Mouse (Mus musculus) frontal cortex, adult 2 months (tissue): Measurements from ENCODE around the gene Plpp4. TPM values are rescaled to one million over a fixed set of nuclear protein-coding genes. Genes with fewer than 3 reads are reported as not detected.

Experiments used
- DNase-seq, 2 experiments: peaks; one replicate each; pipeline ENCODE4 v3.0.0; 2022; ENCODE audit warnings: low spot score in 1 of 2; ENCODE audit errors: extremely low spot score in 1 of 2
- polyA plus RNA-seq: library from polyadenylated mRNA; depleted of rRNA; stranded (reverse); fragments of >200 nt; gene quantifications from 2 replicates; pipeline ENCODE4 v1.2.3, GENCODE M21; 2012

Gene Plpp4
- polyA plus RNA-seq, 1 experiment, result 13.3 TPM

DNA sequence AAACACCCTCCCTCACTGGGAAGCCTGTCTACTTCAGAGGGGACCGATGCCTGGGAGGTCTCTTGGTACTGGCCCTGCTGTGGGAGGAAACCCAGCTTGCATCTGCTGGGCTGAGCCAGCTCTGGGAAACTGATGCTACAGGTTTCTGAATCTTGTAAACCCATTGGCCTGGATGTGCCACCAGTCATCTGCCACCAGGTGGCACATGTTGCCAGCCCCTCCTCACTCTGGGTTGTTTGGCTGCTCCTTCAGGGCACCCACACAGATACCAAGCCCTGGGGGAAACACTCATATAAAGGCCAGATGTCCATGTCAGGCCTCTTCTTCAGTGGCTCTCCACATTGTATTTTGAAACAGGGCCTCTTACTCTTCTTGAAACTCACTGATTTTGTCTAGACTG is 36.4 kb downstream of the Plpp4 start:
- peak in 1 of 2 experiments; percentile 9 for DNase-seq

DNA sequence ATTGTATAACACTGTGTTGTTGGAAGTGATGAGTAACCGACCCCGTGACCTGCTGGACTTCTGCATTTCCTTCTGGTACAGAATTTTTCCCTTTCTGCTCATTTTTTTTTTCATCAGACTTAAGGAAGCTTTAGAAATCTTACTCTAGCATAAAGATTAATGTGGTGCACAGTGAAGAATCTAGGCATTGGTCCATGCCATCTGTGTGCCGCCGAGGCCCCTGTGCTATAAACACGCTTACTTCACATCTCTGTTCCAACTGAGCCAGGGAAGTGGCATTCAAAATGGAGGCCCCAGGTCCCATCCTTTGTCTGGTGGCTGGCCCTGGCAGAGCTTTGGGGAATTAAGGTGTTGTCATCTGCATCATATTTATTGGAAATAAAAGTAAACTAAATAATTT is 44.8 kb downstream of the Plpp4 start:
- peak in 1 of 2 experiments; percentile 7 for DNase-seq

DNA sequence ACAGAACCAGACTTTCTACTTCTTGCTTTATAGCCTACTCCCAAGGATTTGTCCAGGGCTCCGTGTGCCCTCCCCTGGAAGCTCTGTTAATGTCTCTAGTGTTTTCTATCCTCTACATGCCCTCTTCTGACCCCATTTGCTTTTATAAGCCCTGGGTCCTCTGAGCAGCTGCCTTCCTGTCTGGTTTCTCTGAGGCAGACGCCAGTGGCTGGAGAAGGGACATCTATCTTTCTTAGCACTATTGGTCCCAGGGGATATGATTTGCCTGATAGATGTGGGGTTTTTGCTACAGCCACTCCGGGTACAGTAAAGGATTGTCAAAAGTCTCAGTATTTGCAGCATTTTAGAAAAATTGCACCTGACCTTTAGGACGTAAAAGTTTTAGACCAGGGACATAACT is 46.5 kb downstream of the Plpp4 start:
- no peak for DNase-seq

DNA sequence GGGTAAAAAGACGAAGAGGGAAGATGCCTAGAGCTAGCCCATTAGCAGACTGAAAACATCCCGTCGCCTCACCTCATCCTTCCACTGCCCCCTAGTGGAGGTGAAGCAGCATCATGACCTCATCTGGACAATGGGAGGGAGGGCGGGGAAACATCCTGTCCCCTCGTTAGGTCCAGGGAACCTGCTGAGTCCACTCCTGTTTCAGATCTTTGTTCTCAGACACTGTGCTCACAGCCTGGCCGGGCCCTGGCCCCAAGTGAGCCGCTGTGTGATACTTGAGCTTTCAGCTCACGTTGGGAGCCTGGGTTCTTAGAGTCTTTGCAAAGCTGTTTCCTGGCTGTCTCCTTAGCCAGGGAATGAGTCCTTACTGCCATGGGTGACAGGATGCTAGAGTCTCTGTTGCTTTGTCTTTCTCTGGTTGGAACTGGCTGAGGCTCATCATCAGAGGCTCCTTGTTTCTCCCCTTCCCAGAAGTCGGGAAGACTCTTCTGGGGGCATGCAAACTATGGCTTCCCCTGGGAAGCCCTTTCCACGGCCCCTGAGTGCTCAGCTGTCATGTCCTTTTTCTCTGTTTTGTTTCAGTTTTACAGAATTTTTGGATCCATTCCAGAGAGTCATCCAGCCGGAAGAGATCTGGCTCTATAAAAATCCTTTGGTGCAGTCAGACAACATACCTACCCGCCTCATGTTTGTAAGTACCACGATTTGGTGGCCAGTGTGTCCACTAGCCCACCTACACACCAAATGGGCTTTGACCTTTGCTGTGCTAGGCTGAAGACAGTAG is 50.4 kb downstream of the Plpp4 start:
- DNase-seq, result peak in 1 of 2 experiments; percentile 17

DNA sequence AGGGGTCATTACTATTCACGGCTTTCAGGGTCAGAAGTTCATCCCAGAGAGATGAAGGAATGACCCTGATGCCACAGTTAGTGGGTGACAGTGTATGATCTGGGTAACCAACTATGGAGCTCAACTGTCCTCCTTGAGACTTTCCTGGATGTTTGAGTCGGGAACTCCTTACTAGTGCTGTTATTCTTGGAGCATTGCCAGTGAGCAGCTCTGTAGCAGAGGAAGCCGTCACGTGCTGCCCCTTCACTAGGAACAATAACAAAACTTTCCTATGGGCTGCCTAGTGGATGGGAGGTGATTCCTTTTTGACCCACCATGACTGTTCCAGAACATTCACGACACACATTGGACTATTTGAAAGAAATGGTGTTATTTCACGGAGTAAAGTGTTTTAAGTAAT is 51.8 kb downstream of the Plpp4 start:
- DNase-seq, result no peak

DNA sequence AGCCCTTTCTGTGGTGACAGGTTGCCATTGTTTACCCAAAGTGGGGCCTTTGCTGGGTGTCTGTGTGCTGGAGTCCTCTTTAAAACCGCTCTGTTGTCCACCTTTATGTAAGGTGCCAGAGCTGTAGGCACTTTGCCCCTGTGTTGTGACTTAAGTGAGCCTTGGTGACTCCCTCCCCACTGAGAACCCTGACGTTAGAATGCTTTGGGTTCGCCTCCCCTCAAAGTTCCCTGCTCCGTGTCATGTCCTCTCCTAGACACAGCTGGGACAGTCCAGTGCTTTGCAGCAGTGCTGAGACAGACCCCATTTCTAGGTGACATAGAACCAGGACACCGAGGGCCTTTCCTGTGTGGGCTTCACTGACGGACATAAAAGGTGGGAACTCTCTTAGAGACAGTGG is 55.7 kb downstream of the Plpp4 start:
- no peak for DNase-seq

DNA sequence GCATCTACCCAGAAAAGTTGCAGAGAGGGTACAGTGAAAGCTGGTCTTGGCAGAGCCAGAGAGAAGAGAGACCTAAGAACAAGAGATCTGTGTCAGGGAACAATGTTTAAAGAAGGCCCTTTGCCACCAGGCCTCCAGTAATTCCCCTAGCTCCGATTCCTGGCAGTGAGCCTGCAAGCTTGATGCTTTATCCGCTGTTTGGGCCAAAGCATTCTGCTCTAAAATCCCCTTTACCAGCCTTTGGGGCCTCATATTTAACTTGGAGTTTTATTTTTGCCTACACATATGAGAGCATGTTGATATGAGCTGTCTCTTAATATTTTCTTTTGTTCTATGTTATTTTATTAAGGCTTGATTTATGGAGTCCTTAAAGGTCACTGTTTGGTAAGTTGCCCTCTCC is 57.1 kb downstream of the Plpp4 start:
- DNase-seq, result no peak

DNA sequence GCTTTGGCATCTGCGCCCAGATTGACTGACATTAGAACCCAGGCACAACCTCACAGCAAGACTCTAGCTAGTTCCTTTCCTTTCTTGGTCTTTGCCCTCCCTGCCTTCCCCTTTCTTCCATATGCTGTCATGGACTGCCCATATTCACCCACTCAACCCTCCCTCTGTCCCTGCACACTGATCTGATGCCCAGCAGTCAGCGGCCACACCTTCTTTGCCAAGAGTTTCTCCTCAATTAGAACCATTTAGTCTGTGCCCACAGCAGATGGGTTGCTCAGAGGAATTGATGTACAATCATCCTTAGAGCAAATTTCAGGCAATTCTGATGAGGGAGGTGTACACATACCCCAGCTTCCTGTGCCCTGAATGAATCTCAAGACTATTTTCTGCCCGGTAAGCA is 83.3 kb downstream of the Plpp4 start:
- DNase-seq, result no peak

DNA sequence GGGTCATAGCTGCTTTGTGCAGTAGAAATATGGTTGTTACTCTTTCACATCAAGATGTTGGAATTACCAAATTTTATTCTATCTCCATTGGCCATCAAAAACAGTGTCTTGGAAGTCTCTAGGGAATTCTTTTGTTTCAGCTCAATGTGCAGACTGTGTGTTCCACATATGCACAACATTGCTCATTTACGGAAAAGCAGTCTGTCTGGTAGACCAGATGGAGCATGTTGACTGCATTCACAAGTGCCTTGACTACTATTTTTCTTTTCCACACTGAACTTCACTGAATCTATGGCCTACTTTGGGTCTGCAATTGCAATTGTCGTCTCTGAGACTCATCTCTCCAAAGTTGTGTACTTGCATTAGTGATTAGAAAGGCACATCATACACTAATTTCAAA is 98.7 kb downstream of the Plpp4 start:
- peak in 1 of 2 experiments; percentile 5 for DNase-seq

DNA sequence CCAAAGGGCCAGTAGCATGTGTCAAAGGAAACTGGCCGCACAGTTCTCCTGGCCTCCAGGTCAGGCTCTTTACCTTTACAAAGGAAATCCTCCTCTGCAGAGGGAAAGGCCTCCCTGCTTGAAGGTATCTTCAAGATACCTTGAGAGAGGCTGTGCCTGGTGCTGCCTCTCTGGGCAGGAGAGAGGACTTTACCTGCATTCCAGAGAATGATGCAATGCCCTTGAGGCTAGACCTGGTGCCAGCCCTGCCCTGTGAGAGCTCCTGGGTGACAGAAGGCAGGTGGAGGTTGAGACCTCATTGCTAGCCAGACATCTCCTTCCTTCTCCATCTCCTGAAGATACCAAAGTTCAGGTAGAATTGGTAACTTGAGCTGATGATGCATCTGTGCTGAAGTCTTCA is 118.5 kb downstream of the Plpp4 start:
- no peak for DNase-seq

DNA sequence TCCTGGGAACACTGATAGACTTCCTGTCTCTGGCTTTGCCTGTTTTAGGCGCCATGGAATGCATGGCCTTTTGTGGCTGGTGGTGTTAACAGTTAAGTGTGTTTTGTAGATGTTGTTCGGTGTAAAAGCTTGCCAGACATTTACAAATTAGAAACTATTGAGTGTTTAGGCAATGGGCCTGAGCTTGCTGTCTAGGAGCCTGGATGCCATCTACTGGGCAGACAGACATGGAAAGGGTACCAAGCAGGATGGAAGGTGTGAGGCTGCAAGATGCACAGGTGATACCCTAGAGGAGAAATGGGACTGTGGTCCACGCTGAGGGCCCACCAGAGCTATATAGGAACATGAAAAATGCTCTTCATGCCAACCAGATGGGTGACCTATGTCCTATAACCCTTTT is 128.3 kb downstream of the Plpp4 start:
- DNase-seq, result no peak

DNA sequence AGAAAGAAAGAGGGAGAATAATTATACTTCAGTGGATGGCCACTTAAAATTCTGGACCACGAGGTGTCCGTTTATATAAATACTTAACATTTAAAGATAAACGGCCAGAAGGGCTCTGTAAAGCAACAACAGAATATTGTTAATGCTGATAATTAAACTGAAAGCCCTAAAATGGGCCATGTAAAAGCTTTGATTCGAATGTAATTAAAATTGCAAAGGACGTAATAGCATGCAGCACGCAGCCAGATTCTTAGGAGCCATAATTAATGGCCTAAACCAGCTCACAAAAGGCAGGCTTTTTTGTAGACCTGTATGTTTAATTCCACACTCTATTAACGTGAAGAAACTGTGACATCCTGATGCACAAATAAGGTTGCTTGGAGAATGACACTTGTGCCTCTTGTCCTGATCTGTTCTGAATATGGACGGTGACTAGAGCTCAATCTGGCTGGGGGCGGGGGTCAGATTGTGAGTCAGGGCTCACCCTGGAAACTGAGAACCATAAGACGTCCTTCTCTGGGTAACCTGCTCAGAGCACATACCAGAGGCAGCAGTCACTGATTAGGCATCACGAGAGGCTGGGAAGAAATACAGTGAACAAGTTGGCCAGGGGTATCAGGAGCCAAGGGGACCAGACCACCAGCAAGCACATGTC is 136.1 kb downstream of the Plpp4 start:
- no peak for DNase-seq

DNA sequence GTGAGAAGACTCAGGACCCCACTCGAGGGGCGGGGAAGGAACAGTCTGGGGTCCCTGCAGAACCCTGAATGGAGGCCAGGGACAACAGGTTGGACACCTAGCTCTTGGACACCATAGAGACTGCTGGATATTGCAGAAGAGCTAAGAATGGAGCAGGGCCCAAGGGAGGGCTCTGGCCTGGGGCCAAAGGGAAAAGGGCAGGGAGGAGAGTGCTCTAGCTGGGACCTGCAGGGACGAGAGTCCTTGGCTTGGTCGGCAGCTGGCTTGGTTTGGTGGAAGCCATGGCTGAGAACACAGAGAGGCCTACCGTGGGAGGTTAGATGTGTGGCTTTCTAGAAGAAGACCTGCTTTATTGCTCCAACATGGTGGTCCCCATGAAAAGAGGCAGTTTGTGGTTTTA is 139.7 kb downstream of the Plpp4 start:
- DNase-seq, result no peak

DNA sequence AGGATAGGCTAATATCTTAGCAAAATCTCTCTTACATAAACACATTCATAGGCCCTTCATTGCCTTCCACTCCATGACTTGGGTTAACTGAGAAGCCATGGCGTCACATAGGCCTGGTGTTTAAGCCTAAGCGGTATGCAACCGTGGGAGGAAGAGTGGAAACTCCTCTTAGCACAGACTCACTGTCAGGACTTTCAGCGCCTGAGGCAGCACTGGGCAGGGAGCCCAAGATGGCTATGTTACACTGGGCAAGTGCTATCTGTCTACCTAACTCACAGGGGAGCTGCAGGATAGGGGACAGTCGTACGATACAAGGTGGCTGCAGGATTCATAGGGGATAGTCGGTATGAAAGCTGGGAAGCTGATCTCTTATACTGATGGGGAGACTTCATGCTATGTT is 142.2 kb downstream of the Plpp4 start:
- DNase-seq, result peak in 1 of 2 experiments; percentile 30

DNA sequence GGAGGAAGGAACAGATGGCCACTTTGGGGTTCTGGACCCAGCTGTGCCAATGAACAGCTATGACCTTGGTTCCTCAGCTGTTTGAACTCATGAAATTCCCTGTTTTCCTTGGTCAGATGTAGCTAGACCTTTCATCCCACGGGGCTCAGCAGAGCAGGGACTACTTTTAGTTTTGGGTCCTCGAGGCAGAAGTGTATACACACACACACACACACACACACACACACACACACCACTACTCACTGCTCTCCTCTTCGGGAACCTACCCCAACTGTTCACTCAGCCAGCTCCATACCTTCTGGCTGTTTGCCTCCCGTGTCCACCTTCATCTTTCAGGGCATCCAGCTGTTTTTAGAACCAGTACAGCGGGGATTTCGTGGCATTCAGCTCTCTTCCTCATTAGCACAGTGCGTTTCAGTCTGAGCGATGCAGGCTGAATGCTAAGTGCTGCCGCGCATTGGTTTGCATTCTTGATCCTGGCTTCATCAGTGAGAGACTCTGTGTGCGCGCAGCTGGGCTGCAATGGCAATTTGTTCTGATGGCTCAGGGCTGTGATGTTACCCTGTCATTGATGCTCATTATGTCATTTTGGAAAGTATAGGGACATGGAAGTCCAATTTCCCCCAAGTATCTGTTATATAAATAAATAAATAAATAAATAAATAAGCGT is 146.0 kb downstream of the Plpp4 start:
- peak; percentile 20 to 49 for DNase-seq

DNA sequence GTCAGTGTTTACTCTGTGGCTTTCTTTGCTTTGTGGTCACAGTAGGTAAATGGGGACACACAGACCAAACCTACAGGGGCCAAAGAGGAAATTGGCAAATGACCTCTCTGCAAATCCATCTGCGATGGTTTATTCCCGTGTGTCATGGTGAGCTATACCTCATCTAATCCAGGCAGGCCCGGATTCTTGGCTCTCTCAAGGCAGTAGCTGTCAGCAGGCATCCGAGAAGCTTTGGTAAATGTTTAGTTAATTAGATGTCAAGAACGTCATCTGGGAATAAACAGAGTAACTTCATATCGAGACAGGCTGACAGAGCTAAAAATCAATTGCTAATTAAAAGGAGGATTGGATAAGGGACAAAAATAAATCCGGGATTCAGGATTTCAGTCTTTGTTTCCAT is 149.2 kb downstream of the Plpp4 start:
- no peak for DNase-seq

DNA sequence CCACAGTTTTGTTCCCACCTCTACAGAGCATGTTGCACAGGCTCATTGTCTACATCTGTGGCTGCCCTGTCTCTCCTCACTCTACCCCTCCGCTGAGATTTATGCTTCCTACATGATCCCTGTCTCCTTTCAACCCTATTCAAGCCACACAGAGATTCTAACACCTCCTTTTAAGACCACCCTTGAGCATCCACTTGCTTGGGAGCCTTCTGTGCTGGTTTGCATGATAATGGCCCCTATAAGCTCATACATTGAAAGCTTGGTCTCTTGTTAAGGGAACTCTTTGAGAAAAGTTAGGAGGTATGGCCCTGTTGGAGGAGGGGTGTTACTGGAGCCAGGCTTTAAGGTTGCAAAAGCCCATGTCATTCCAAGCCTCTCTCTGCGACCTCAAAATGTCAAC is 155.9 kb downstream of the Plpp4 start:
- no peak for DNase-seq

DNA sequence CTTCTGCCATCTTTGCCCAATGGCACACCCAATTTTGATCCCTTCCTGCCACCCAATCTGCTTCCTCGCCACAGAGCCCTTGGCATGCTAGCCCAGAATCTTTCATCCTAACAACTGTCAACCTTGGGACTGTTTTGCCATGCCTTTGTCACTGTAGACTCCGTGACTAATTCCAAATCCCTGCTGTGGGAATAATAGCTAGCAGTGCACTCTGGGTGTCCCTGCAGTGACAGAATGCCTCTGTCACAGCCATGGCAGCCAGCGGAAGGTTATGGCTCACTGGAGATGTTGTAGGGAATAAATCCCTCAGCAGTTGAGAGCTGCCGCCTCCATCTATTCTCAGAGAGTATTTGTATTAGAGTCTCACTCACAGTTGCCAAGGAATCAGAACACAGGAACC is 158.3 kb downstream of the Plpp4 start:
- no peak for DNase-seq

DNA sequence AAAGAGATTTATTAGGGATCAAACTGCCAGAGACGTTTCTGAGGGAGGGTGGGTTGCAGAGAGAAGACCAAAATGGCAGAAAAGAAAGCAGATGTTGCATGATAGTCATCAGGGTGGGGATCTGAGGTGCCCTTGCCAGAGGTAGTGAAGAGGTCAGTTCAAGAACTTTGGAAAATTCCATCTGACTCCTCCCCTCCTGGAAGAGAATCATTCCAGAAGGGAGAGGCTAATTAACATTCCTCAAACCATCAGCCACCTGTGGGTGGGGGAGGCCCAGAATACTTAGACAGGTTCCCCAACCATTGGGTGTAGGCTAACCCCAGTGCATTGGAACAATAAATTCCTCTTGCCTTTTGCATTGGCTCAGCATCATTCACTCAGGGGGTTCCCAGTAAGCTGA is 164.3 kb downstream of the Plpp4 start:
- no peak for DNase-seq

DNA sequence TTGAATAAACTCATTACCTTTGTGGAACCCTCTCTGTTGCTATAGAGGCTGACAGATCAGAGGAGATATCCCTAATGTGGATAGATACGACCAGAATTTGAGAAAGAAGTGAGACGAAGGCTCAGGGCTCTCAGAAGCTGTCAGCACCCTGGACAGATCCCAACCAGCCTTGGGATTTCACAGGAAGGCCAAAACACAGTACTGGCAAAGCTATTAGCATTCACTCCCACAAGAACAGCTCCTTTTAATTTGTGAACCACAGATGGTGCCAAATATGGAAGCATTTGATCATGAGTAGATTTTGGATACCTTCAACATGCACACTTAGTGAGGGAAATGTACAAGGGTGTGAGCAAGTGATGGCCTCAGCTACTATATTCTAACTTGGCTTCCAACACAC is 168.7 kb downstream of the Plpp4 start:
- no peak for DNase-seq

DNA sequence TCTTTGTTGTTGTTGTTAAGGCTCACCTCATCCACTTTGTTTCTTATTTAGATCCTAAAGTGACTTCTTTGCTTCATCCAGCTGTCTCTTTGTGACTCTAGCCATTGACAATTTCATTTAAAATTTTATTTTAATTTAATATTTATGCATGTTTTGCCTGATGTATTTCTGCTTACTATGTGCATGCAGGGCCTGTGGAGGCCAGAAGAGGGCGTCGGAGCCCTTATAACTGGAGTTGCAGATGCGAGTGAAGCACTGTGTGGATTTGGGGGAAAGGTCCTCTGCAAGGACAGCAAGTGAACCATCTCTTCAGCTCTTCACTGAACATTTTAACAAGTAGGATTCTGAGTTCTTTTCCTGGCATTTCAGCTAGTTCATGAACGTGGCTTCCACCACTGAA is 172.0 kb downstream of the Plpp4 start:
- DNase-seq, result no peak

DNA sequence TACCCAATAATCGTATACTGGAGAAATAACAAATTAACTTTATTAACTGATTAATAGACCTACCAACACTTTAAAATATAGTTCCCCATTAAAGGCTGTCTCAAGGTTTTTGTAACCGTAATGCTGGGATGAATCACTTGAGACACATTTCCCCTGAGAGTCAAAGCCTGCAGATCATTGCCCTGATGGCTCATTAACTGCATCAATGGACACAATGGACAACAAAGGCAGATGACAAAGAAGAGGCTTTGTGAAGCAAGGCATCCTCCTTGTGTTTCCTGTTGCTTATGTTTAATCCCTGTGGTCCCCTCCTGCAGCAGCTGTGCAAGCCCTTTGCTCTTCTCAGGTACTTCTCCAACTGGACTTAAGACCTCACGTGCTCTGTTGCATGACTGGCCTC is 173.1 kb downstream of the Plpp4 start:
- DNase-seq, result no peak
